Mouse (Mus musculus) forebrain, postnatal 0 days (tissue): Measurements from ENCODE around the gene Paqr4. TPM values are rescaled to one million over a fixed set of nuclear protein-coding genes. Genes with fewer than 3 reads are reported as not detected.
"Not testable (repeated sequence)": the region's sequence is repeated elsewhere in the genome, so short reads cannot be mapped to it uniquely, and the experiment has no call there.

Experiments
- ATAC-seq: fragments of 200-750 bp; cut with Nextera tagmentation; 2 replicates; pipeline ENCODE4 v1.8.0; 2017; ENCODE audit warnings: mild to moderate bottlenecking, moderate library complexity
- DNase-seq: peaks from one replicate; pipeline ENCODE4 v3.0.0-alpha.2; 2015
- H3K27ac ChIP-seq: fragments of 300-500 bp; sonication (generic); 2 replicates; pipeline ENCODE4 v1.5.1; 2014; ENCODE audit warnings: low read depth, mild to moderate bottlenecking, antibody characterized with exemption, low read length, moderate library complexity, mixed read lengths
- H3K27me3 ChIP-seq: fragments of 300-500 bp; sonication (generic); 2 replicates; pipeline ENCODE4 v1.6.1; 2014; ENCODE audit warnings: mild to moderate bottlenecking, low read length, mixed read lengths; ENCODE audit not compliant: insufficient read depth
- H3K36me3 ChIP-seq: fragments of 300-500 bp; sonication (generic); 2 replicates; pipeline ENCODE4 v1.6.1; 2014; ENCODE audit warnings: mild to moderate bottlenecking, moderate library complexity; ENCODE audit not compliant: insufficient read depth
- H3K4me1 ChIP-seq: fragments of 300-500 bp; sonication (generic); 2 replicates; pipeline ENCODE4 v1.6.1; 2014; ENCODE audit warnings: antibody characterized with exemption; ENCODE audit not compliant: insufficient read depth
- H3K4me2 ChIP-seq: fragments of 300-500 bp; sonication (generic); 2 replicates; pipeline ENCODE4 v1.6.1; 2014; ENCODE audit warnings: low read depth, mild to moderate bottlenecking, moderate library complexity
- H3K4me3 ChIP-seq: fragments of 300-500 bp; sonication (generic); 2 replicates; pipeline ENCODE4 v1.5.1; 2014; ENCODE audit warnings: low read depth, low read length, mixed read lengths
- H3K9ac ChIP-seq: fragments of 300-500 bp; sonication (generic); 2 replicates; pipeline ENCODE4 v1.6.1; 2014; ENCODE audit warnings: mild to moderate bottlenecking
- H3K9me3 ChIP-seq: fragments of 300-500 bp; sonication (generic); 2 replicates; pipeline ENCODE4 v1.6.1; 2016; ENCODE audit warnings: low read length
- CTCF ChIP-seq: sonication (generic); IDR thresholded peaks from 2 replicates; pipeline ENCODE4 v1.5.1; 2016; ENCODE audit warnings: antibody characterized with exemption, control low read depth, low read depth
- WGBS: fragments of 180-500 bp; shearing (Covaris S2); extraction: QIAGEN DNeasy Blood & Tissue Kit; methylation state at CpG from one replicate; pipeline ENCODE4 v1.1.7; 2014; 5-methylcytosine and 5-hydroxymethylcytosine counted together
- polyA plus RNA-seq: library from polyadenylated mRNA; unstranded; fragments of >200 nt; fragmentation: Nextera tagmentation; extraction: Ambion mirVana; gene quantifications from 2 replicates; pipeline ENCODE4 v1.2.1, GENCODE M21; 2015
- total RNA-seq: library from RNA; depleted of rRNA; stranded (reverse); fragments of >200 nt; gene quantifications from 2 replicates; pipeline ENCODE4 v1.2.3, GENCODE M21; 2014

The Paqr4 gene
- total and polyA plus RNA-seq, 2 experiments from 2014 or later: 51.9 to 56.9 TPM

DNA sequence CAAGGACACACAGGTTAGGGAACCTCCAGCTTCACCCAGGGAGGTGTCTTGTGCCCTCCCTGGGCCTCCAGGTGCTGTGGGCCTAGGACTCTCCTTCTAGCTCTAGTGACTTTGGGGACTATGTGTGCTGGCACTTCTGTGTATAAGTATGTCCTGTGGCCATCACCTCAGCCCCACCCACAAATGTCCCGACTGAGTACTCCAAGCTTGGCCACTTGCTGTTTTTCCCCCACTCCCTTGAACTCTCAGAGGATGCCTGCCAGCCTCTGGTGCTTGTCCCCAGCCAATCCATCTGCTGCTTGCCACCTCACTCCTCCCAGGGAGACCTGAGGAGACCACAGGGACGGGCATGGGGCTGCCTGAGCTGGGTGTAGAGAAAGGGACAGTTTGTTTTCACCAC is 37.8 kb upstream of the Paqr4 start:
- Histone ChIP-seq H3K4me2 (no peak overlapping the region), H3K4me1 (no peaks in the 10 kb centered on the region), H3K36me3 (no peaks in the 10 kb centered on the region; the same call in 1 of the 2 replicates), H3K9ac (no peak overlapping the region), H3K27ac (no peak overlapping the region), H3K27me3 (no peaks in the 10 kb centered on the region), H3K9me3 (no peaks in the 10 kb centered on the region), H3K4me3 (no peak overlapping the region)
- ATAC-seq (no peak), DNase-seq (no peak)
- TF ChIP-seq CTCF: no peak
- 62% methylated on average over 2 of the region's 2 CpGs for WGBS

DNA sequence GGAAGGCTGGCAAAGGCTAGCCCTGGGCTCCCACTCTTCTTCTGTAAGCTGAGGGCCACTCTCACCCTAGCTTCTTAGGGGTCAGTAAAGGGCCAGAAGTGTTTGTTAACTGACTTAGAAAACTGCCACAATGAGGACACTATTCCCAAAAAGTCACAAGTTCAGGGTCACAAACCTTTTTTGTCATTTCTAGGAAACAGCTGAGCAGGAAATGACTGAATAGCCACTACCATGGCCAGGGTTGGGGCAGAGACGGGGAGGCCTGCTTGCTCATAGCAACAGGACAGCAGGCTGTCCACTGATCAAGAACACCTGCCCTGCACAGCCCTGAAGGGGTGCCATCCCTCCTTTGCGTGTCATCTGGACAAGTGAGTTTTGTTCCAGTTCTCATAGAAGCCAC is 36.5 kb upstream of the Paqr4 start:
- Histone ChIP-seq H3K27me3 (no peaks in the 10 kb centered on the region), H3K4me2 (no peak overlapping the region), H3K4me3 (no peak overlapping the region), H3K27ac (no peak overlapping the region), H3K4me1 (no peaks in the 10 kb centered on the region), H3K9me3 (no peaks in the 10 kb centered on the region), H3K36me3 (no peaks in the 10 kb centered on the region; the same call in 1 of the 2 replicates), H3K9ac (no peak overlapping the region)
- no peak for TF ChIP-seq CTCF
- WGBS: 86% methylated on average over 2 of the region's 2 CpGs
- DNase-seq (no peak), ATAC-seq (no peak)

DNA sequence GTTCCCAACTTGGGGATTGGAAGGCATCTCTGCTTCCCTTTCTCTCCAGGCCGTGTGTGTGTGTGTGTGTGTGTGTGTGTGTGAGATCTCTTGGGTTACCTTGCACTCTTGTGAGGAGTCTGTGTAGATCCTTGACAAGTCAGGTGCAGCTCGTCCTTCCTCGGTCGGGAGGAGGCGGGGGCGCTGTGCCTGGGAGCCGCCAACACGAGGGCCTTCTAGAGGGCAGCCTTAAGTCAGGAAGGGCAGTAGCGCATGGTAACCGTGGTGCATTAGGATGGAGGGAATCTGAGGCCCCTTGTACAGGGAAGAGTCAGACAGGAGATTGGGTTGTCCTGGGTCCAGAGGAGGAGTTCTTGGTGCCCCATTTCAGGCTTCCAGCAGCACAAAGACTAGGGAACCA is 35.5 kb upstream of the Paqr4 start:
- Histone ChIP-seq H3K9ac (no peak overlapping the region), H3K27ac (no peak overlapping the region), H3K4me1 (no peaks in the 10 kb centered on the region), H3K36me3 (no peaks in the 10 kb centered on the region; the same call in 1 of the 2 replicates), H3K4me2 (no peak overlapping the region), H3K9me3 (no peaks in the 10 kb centered on the region), H3K4me3 (no peak overlapping the region), H3K27me3 (no peaks in the 10 kb centered on the region)
- no peak for TF ChIP-seq CTCF
- WGBS: 76% methylated on average over 10 of the region's 10 CpGs
- ATAC-seq: no peak
- DNase-seq: no peak

DNA sequence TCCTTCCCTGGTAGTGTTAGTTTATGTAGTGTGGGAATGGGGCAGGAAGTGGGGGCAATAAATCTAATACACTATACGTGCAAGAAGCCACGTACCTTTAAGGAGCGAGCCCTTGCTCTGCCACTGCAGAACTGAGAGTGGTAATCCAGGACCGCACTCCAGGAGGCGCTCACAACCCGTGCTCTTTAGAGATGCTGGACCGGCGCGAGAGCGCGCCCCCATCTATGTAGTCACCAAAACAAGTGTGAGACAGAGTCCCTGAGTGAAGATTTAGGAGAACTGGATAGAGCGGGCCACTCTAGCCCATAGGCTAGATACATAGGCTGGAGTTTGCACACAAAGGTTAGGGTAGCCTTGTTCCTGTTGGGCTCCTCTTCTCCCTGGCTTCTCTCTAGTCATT is 33.4 kb upstream of the Paqr4 start:
- Histone ChIP-seq H3K27me3 (no peaks in the 10 kb centered on the region), H3K27ac (no peak overlapping the region), H3K9ac (no peak overlapping the region), H3K9me3 (no peaks in the 10 kb centered on the region), H3K4me1 (peaks cover 4% of the 10 kb centered on the region; the same call in 1 of the 2 replicates), H3K4me3 (no peak overlapping the region), H3K4me2 (no peak overlapping the region), H3K36me3 (no peaks in the 10 kb centered on the region)
- ATAC-seq (peak; percentile 18; the same call in 1 of the 2 replicates), DNase-seq (peak; percentile 64)
- TF ChIP-seq CTCF: peak; percentile 72
- WGBS: 6% methylated on average over 12 of the region's 12 CpGs

DNA sequence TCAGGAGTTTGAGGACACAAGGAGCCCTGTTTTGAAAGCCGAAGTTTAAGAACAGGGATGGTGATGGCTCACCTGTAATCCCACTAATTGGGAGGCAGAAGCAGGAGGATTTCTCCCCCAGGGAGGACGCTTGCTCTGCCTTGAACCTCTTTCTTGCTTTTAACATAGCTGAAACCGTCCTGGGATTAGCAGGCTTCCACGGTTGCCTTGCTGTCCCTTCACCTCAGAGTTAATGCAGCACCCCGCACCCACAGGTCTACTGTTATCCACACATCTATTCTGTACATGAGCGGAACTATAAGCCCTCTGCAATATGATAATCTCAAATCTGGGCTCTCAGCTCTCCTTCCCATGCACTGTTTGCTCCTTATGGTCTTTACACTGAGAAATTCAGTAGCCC is 33.0 kb upstream of the Paqr4 start:
- no peaks in the 10 kb centered on the region for H3K9me3 ChIP-seq
- H3K4me1 ChIP-seq: peaks cover 4% of the 10 kb centered on the region; the same call in 1 of the 2 replicates
- DNase-seq: no peak

DNA sequence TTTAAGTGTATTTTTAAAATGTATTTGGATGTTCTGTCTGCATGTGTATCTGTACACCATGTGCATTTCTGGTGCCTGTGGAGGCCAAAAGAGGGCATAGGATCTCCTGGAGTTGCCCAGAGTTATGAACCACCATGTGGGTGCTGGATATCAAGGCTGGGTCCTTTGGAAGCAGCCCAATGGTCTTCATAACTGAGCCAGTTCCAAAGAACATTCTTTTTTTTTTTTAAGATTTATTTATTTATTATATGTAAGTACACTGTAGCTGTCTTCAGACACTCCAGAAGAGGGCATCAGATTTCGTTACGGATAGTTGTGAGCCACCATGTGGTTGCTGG is 31.5 kb upstream of the Paqr4 start:
- not testable (repeated sequence) for H3K27ac ChIP-seq, ATAC-seq

More for the DNA sequence above, 33.0 kb upstream of the Paqr4 start:
- WGBS: 77% methylated on average over 6 of the region's 6 CpGs
- Histone ChIP-seq H3K9ac (no peak overlapping the region), H3K27ac (no peak overlapping the region), H3K4me3 (no peak overlapping the region), H3K36me3 (no peaks in the 10 kb centered on the region), H3K4me2 (no peak overlapping the region), H3K27me3 (no peaks in the 10 kb centered on the region)
- ATAC-seq: no peak
- TF ChIP-seq CTCF: no peak

DNA sequence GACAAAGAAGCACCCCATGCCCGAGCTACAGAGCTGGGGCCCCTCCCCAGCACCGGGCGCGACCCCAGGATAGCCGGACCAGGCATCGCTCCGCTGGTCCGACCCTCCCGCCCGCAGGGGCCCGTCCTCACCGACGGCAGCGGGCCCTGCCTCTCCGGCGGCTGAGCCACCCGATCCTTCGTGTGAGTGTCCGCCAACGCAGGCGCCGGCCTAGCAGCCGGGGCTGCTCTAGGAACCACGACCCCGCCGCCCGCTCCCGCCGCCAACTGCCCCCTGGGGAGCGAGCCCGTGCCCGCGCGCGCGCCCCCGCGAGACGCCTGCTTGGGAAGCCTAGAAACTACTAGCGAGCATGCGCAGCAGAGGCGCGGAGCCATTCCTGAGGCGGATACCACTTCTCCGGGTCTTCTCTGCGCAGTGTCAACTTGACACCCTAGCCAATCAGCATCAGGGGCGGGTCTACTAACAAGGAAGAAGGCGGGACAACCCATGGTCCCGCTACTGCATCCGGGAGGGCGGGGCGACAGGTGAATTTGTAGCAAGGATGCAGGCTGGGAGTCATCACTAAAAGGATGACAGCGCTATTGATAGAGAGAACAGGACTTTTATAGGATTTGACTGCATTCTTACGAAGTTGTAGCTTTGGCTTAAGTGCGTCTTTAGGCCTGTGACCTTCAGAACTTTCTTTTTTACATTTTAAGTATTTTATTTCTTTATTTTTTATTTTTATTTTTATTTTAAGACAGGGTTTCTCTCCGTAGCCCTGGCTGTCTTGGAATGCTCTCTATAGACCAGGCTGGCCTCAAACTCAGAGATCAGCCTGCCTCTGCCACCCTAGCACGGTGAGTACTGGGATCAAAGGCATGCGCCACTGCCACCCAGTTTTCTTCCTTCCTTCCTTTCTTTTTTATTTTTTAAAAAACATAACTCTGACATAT is 30.9 kb upstream of the Paqr4 start, which contains the start of gene Flywch1:
Gene Flywch1 (minus strand): TSS at position 319 of the 935 bp plus-strand sequence.
- no peaks in the 10 kb centered on the region for H3K27me3 ChIP-seq
- TF ChIP-seq CTCF: peak; percentile 18; the same call in 1 of the 2 replicates
- peak within 1 kb of the TSS; percentile 69 for H3K4me2 ChIP-seq
- peak within 1 kb of the TSS; percentile 85 for H3K4me3 ChIP-seq
- peaks cover 4% of the 10 kb centered on the region; the same call in 1 of the 2 replicates for H3K4me1 ChIP-seq
- peak; percentile 99 for ATAC-seq
- no peaks in the 10 kb centered on the region for H3K9me3 ChIP-seq
- DNase-seq: peak; percentile 98
- 3% methylated on average over 55 of the region's 58 CpGs for WGBS
- H3K36me3 ChIP-seq: no peaks in the 10 kb centered on the region
- H3K27ac ChIP-seq: peak within 1 kb of the TSS; percentile 84
- H3K9ac ChIP-seq: peak within 1 kb of the TSS; percentile 91

More for the DNA sequence above, 31.5 kb upstream of the Paqr4 start:
- not testable (repeated sequence) for H3K9me3 ChIP-seq, H3K9ac ChIP-seq, H3K27me3 ChIP-seq, H3K36me3 ChIP-seq, DNase-seq, H3K4me1 ChIP-seq
- Histone ChIP-seq H3K4me3 (peak overlapping the region; percentile 85), H3K4me2 (peak overlapping the region; percentile 43)
- WGBS: 74% methylated on average over 2 of the region's 2 CpGs
